Mouse (Mus musculus) cerebellum, postnatal 4 days (tissue): ENCODE data around the gene Olfr297.

Experiments used
- DNase-seq, 2 experiments: peaks; one replicate each; pipeline ENCODE4 v3.0.0; 2022; ENCODE audit warnings: low spot score in 2 of 2, mixed read lengths in 1 of 2

The Olfr297 gene

GRCm38 (mm10) chr7:86519668-86520067 is at the start of gene Olfr297:
TSS of gene Olfr297 (plus strand) at chr7:86519968.
- no peak for DNase-seq

GRCm38 (mm10) chr7:86492384-86492783 is 27.4 kb upstream of the Olfr297 start, which contains the start of gene Olfr298:
TSS of gene Olfr298 (minus strand) at chr7:86492484.
- no peak for DNase-seq
